Mouse (Mus musculus): ENCODE measurements around the gene Tia1. TPM values are rescaled to one million over a fixed set of nuclear protein-coding genes. Genes with fewer than 3 reads are reported as not detected.

The Tia1 gene
- polyA plus RNA-seq, 1 experiment from 2014 or later, result 355 TPM

DNA sequence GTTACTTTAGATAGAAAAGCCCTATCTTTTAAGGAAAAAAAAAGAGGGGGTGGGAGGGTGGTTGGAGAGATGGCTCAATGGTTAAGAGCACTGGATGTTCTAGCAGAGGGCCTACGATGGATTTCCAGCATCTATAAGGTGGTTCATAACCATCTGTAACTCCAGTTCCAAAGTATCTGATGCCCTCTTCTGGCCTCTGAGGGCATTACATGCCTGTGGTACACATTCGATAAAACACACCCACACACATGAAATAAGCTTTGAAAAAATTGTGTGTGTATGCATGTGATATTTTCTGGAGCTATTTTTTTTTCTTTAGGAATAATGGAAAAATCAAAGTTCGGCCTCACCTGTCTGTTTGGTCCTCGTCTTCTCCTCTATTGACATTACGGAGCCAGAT, 12.7 kb upstream of the Tia1 start:
- no peak for ATAC-seq (ENCODE audit: low FRiP score)
- Histone ChIP-seq H3K36me3 (peaks cover 65% of the 10 kb centered on the region), H3K27ac (no peak overlapping the region), H3K9me3 (replicated peaks) (no peaks in the 10 kb centered on the region), H3K4me3 (no peak overlapping the region), H3K4me1 (peaks cover 20% of the 10 kb centered on the region), H3K27me3 (no peaks in the 10 kb centered on the region), H3K9ac (no peak overlapping the region), H3K4me2 (replicated peaks) (no peak overlapping the region)
- WGBS, result 97% methylated on average over 5 of the region's 5 CpGs

GRCm38 (mm10) chr6:86393187-86393586, 10.8 kb upstream of the Tia1 start:
- H3K4me1 ChIP-seq, result peaks cover 20% of the 10 kb centered on the region
- H3K4me3 ChIP-seq, result no peak overlapping the region
- no peak for ATAC-seq (ENCODE audit: low FRiP score)
- 92% methylated on average over 1 of the region's 1 CpGs for WGBS
- H3K27ac ChIP-seq, result no peak overlapping the region
- no peaks in the 10 kb centered on the region for H3K9me3 ChIP-seq (replicated peaks)
- no peak overlapping the region for H3K9ac ChIP-seq
- H3K27me3 ChIP-seq, result no peaks in the 10 kb centered on the region
- peaks cover 49% of the 10 kb centered on the region for H3K36me3 ChIP-seq
- H3K4me2 ChIP-seq (replicated peaks), result no peak overlapping the region

DNA sequence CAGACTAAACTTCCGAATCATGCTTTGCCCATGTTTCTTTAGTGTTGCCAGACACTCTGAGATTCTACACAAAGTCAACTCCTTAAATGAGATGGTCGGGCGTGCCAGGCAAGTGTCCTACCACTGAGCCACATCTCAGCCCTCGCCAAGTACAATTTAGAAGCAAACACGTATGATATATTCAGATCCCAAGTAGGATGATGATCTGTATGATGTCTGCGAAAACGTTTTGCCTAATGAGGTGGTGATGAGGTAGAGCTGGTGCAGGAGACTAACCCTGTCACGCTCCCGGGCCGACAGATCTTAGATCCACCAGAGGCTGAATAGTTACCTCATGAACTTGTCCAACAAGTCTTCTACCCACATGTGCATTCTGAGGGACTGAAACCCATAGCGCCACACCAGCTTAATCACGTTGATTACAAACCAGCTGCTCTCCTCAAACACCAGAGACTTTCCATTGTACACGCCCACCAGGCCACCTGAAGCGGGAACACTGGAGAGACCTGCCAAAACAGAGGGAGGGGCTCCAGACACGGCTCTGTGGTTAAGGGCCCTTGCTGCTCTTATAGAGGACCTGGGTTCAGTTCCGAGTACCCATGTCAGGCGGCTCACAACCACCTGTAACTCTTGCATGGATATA, 9.8 kb upstream of the Tia1 start:
- no peaks in the 10 kb centered on the region for H3K27me3 ChIP-seq

GRCm38 (mm10) chr6:86395021-86395420, 9.0 kb upstream of the Tia1 start:
- peak overlapping the region; percentile 87; the same call in 1 of the 2 replicates for H3K4me3 ChIP-seq
- H3K4me2 ChIP-seq (replicated peaks), result peak overlapping the region; percentile 70
- H3K27me3 ChIP-seq, result no peaks in the 10 kb centered on the region
- no peak for ATAC-seq (ENCODE audit: low FRiP score)
- peaks cover 20% of the 10 kb centered on the region for H3K4me1 ChIP-seq
- 87% methylated on average over 9 of the region's 9 CpGs for WGBS
- H3K9ac ChIP-seq, result peak overlapping the region; percentile 93
- no peaks in the 10 kb centered on the region for H3K9me3 ChIP-seq (replicated peaks)
- peaks cover 30% of the 10 kb centered on the region for H3K36me3 ChIP-seq
- H3K27ac ChIP-seq, result no peak overlapping the region

More for the DNA sequence above, 9.8 kb upstream of the Tia1 start:
- Histone ChIP-seq H3K9me3 (replicated peaks) (no peaks in the 10 kb centered on the region), H3K27ac (no peak overlapping the region), H3K4me2 (replicated peaks) (peak overlapping the region; percentile 7; the same call in 1 of the 2 replicates), H3K4me3 (no peak overlapping the region), H3K9ac (no peak overlapping the region), H3K4me1 (peaks cover 20% of the 10 kb centered on the region), H3K36me3 (peaks cover 39% of the 10 kb centered on the region)
- no peak for ATAC-seq (ENCODE audit: low FRiP score)
- WGBS, result 93% methylated on average over 17 of the region's 17 CpGs

GRCm38 (mm10) chr6:86395969-86396368, 8.1 kb upstream of the Tia1 start:
- ATAC-seq (ENCODE audit: low FRiP score), result no peak
- H3K4me2 ChIP-seq (replicated peaks), result peak overlapping the region; percentile 70
- peak overlapping the region; percentile 87 for H3K4me3 ChIP-seq
- WGBS, result 32% methylated on average over 10 of the region's 10 CpGs
- H3K36me3 ChIP-seq, result peaks cover 21% of the 10 kb centered on the region
- no peaks in the 10 kb centered on the region for H3K9me3 ChIP-seq (replicated peaks)
- H3K9ac ChIP-seq, result peak overlapping the region; percentile 93
- peak overlapping the region; percentile 89 for H3K27ac ChIP-seq
- no peaks in the 10 kb centered on the region for H3K27me3 ChIP-seq
- peaks cover 20% of the 10 kb centered on the region for H3K4me1 ChIP-seq

DNA sequence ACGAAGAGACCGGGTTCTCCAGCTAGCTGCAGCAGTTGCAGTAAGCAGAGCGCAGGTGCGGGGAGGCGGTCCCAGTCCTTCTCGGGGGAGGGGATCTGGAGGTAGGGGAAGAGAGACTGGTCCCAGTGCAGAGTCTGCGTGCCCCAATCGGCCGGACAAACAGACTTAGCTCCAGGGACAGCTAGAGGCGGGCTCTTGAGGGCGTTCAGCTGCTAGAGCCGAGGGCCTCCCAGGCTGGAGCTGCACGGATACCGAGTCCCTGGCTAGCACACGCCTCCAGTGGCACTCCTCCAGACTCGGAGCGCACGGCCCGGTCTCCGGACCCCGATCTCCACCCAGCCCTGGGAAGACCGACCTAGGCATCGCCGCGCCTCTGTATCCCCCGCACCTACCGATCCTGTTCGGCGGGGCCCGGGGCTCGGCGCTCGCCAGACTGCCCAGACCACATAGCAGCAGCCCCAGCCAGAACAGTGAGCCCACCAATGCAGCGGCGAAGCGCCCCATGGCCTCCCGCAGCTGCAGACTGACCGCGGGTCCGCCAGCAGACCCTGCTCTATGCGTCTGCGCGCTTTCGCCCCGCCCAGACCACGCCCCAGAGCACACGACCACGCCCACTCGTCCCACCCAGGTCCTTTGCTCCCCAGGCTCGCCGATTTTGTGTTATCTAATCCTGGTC, 7.3 kb upstream of the Tia1 start, which contains the start of gene Pcyox1:
Gene Pcyox1, minus strand, starts transcription at position 574 of the 676 bp plus-strand sequence.
- under 1% methylated on average over 51 of the region's 51 CpGs for WGBS
- Histone ChIP-seq H3K27ac (peak within 1 kb of the TSS; percentile 89), H3K9ac (peak within 1 kb of the TSS; percentile 93), H3K27me3 (no peaks in the 10 kb centered on the region), H3K4me3 (peak within 1 kb of the TSS; percentile 87), H3K9me3 (replicated peaks) (no peaks in the 10 kb centered on the region), H3K36me3 (peaks cover 13% of the 10 kb centered on the region), H3K4me1 (peaks cover 20% of the 10 kb centered on the region), H3K4me2 (replicated peaks) (peak within 1 kb of the TSS; percentile 70)
- ATAC-seq (ENCODE audit: low FRiP score), result peak; percentile 95

DNA sequence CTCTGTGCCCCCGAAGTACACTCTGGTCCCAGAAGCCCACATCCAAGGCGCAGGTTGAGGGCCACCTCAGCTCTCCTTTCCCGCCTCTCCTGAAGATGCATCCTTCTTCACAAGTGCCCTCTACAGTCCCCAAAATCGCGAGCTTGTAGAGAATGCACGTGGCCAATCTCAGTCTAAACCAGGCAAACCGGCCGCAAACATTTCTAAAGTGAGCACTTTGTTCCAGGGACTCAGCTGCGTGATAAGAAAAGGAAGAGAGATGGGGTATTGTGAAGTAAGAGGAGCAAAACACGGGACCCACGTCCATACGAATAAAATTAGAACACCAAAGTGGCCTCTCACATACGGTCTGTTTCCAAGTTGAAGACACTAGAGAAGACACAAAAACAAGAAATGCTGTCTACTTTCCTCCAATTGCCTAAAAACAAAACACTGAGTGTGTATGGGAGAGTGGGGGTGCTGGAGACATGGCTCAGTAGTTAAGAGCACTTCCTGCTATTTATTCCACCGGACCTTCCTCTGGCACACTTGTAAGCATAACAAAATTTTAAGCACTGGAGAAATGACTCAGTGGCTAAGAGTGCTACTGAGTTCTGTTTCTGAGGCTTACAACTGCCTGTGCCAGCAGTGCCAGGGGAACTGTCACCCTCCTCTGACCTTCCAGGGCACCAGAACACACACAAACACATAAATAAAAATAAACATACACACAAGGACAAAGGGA, 6.6 kb upstream of the Tia1 start:
- WGBS, result 8% methylated on average over 14 of the region's 14 CpGs
- peaks cover 6% of the 10 kb centered on the region; the same call in 1 of the 2 replicates for H3K36me3 ChIP-seq
- no peaks in the 10 kb centered on the region for H3K9me3 ChIP-seq (replicated peaks)
- H3K9ac ChIP-seq, result peak overlapping the region; percentile 93
- peaks cover 20% of the 10 kb centered on the region for H3K4me1 ChIP-seq
- H3K27ac ChIP-seq, result no peak overlapping the region
- H3K27me3 ChIP-seq, result no peaks in the 10 kb centered on the region
- peak overlapping the region; percentile 70 for H3K4me2 ChIP-seq (replicated peaks)
- peak overlapping the region; percentile 87 for H3K4me3 ChIP-seq
- ATAC-seq (ENCODE audit: low FRiP score), result no peak

DNA sequence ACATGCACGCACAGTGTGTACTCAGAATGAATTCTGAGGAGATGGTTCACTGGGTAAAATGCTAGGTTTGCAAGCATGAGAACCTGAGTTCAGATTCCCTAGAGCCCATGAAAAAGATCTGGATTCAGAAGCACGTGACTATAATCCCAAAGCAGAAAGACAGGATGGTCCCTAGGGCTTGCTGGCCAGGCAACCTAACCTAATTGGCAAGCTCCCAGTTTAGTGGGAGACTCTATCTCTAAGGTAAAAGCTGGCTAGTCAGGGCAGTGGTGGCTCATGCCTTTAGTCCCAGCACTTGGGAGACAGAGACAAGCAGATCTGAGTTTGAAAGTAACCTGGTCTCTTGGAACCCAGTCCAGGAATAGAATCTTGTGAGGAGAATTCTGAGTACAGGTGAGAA, 5.0 kb upstream of the Tia1 start:
- no peak for ATAC-seq (ENCODE audit: low FRiP score)
- H3K27me3 ChIP-seq, result no peaks in the 10 kb centered on the region
- no peaks in the 10 kb centered on the region for H3K9me3 ChIP-seq (replicated peaks)
- H3K4me3 ChIP-seq, result no peak overlapping the region
- H3K9ac ChIP-seq, result no peak overlapping the region
- no peaks in the 10 kb centered on the region for H3K36me3 ChIP-seq
- no peak overlapping the region for H3K27ac ChIP-seq
- H3K4me2 ChIP-seq (replicated peaks), result no peak overlapping the region
- H3K4me1 ChIP-seq, result peaks cover 18% of the 10 kb centered on the region
- 81% methylated on average over 2 of the region's 2 CpGs for WGBS

- no peak overlapping the region for H3K27ac ChIP-seq
- no peak overlapping the region for H3K9ac ChIP-seq
- no peaks in the 10 kb centered on the region for H3K27me3 ChIP-seq
- peaks cover 8% of the 10 kb centered on the region for H3K4me1 ChIP-seq
- no peaks in the 10 kb centered on the region for H3K9me3 ChIP-seq (replicated peaks)
- no peak overlapping the region for H3K4me2 ChIP-seq (replicated peaks)
- H3K36me3 ChIP-seq, result no peaks in the 10 kb centered on the region
- 94% methylated on average over 2 of the region's 2 CpGs for whole genome bisulfite sequencing
- no peak for ATAC-seq (ENCODE audit: low FRiP score)
- H3K4me3 ChIP-seq, result no peak overlapping the region
These were observed 4.0 kb upstream of the Tia1 start for GRCm38 (mm10) chr6:86399995-86400394.

DNA sequence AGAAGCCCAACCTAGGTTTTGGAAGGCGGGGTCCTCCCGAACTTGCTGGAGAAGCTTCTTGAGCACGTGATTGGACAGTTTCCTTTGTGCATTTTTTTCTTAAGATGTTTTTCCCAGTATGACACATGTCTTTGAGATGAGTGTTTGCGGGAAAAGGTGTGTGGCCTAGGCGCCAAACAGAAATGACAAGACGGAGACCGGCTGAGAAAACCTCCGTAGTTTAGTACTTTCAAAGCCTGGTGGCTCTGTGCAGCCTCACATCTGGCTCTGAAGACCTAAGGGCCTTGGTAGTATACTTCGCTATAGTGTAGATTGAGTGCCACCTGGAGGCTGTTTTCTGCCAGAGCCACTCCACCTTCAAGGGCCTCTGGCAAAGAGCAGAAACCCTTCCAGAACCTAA, 3.0 kb upstream of the Tia1 start:
- no peak for ATAC-seq (ENCODE audit: low FRiP score)
- H3K4me3 ChIP-seq, result peak overlapping the region; percentile 10; the same call in 1 of the 2 replicates
- WGBS, result 9% methylated on average over 9 of the region's 9 CpGs

DNA sequence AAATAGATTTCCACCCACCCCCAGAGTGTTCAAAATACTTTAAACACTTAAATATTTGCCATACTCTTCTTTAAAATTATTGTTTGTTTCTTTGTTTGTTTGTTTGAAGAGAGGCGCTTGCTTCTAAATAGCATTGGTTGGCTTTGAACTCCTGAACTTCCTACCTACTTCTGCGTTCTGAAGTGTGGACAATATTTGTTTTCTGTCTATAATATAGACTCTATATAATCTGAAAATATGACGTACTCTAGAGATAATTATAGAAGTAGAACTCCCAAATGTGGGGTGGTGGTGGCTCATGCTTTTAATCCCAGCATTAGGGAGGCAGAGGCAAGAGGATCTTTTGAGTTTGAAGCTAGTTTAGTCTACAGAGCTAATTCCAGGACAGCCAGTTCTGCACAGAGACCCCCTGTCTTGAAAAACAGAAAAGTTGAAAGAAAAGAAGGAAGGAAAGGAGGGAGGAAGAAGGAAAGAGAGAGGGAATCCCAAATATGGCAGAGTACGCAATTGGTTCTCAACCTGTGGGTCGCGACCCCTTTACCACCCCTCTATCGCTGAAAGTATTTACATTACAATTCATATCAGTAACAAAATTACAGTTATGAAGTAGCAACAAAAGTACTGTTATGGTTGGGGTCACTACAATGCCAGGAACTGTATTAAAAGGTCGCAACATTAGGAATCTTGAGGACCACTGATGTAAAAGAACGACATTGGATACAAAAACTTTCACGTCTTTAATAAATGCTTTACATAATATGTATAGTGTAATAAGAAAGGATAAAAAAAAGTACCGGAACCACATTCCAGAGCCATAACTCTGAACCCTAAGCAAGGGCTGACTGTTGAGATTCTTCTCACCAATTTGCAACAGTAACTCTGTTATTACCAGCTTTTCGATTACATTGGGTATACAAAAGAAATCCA, 1.1 kb upstream of the Tia1 start:
- WGBS, result 41% methylated on average over 12 of the region's 12 CpGs
- no peaks in the 10 kb centered on the region for H3K9me3 ChIP-seq (replicated peaks)
- H3K4me3 ChIP-seq, result peak overlapping the region; percentile 84
- H3K36me3 ChIP-seq, result peaks cover 4% of the 10 kb centered on the region; the same call in 1 of the 2 replicates
- peaks cover 12% of the 10 kb centered on the region for H3K4me1 ChIP-seq
- peak overlapping the region; percentile 74 for H3K4me2 ChIP-seq (replicated peaks)
- ATAC-seq (ENCODE audit: low FRiP score), result no peak
- no peaks in the 10 kb centered on the region for H3K27me3 ChIP-seq
- no peak overlapping the region for H3K27ac ChIP-seq
- H3K9ac ChIP-seq, result no peak overlapping the region

More for the DNA sequence above, 3.0 kb upstream of the Tia1 start:
- peak overlapping the region; percentile 37 for H3K4me2 ChIP-seq (replicated peaks)
- no peaks in the 10 kb centered on the region for H3K27me3 ChIP-seq
- H3K9me3 ChIP-seq (replicated peaks), result no peaks in the 10 kb centered on the region
- no peak overlapping the region for H3K9ac ChIP-seq
- H3K36me3 ChIP-seq, result no peaks in the 10 kb centered on the region
- H3K27ac ChIP-seq, result no peak overlapping the region
- no peaks in the 10 kb centered on the region for H3K4me1 ChIP-seq
